Mouse (Mus musculus) forebrain, embryonic 16.5 days (tissue): ENCODE data around the gene Myo1e. TPM values are rescaled to one million over a fixed set of nuclear protein-coding genes. Genes with fewer than 3 reads are reported as not detected.

Experiments
- ATAC-seq: fragments of 200-750 bp; cut with Nextera tagmentation; 2 replicates; pipeline ENCODE4 v1.8.0; 2017; ENCODE audit warnings: mild to moderate bottlenecking, moderate library complexity
- H3K27ac ChIP-seq: fragments of 300-500 bp; sonication (generic); 2 replicates; pipeline ENCODE4 v1.5.1; 2014; ENCODE audit warnings: low read length, control low read depth
- H3K27me3 ChIP-seq: fragments of 300-500 bp; sonication (generic); replicated peaks from 2 replicates; pipeline ENCODE4 v1.6.1; 2014; ENCODE audit warnings: low read length; ENCODE audit not compliant: control insufficient read depth, insufficient read depth
- H3K36me3 ChIP-seq: fragments of 300-500 bp; sonication (generic); 2 replicates; pipeline ENCODE4 v1.6.1; 2014; ENCODE audit not compliant: control insufficient read depth, insufficient read depth
- H3K4me1 ChIP-seq: fragments of 300-500 bp; sonication (generic); replicated peaks from 2 replicates; pipeline ENCODE4 v1.6.1; 2014; ENCODE audit warnings: low read length; ENCODE audit not compliant: control insufficient read depth, insufficient read depth
- H3K4me2 ChIP-seq: fragments of 300-500 bp; sonication (generic); 2 replicates; pipeline ENCODE4 v1.6.1; 2014; ENCODE audit warnings: mild to moderate bottlenecking, low read length, control low read depth
- H3K4me3 ChIP-seq: fragments of 300-500 bp; sonication (generic); replicated peaks from 2 replicates; pipeline ENCODE4 v1.5.1; 2014; ENCODE audit warnings: mild to moderate bottlenecking, low read length, control low read depth
- H3K9ac ChIP-seq: fragments of 300-500 bp; sonication (generic); replicated peaks from 2 replicates; pipeline ENCODE4 v1.6.1; 2014; ENCODE audit warnings: low read depth, low read length, control low read depth
- H3K9me3 ChIP-seq: fragments of 300-500 bp; sonication (generic); 2 replicates; pipeline ENCODE4 v1.6.1; 2016; ENCODE audit warnings: low read length; ENCODE audit not compliant: control insufficient read depth
- WGBS: fragments of 180-500 bp; shearing (Covaris S2); extraction: QIAGEN DNeasy Blood & Tissue Kit; methylation state at CpG from one replicate; pipeline ENCODE4 v1.1.7; 2014; 5-methylcytosine and 5-hydroxymethylcytosine counted together
- polyA plus RNA-seq: library from polyadenylated mRNA; unstranded; fragments of >200 nt; fragmentation: Nextera tagmentation; extraction: Ambion mirVana; gene quantifications from 2 replicates; pipeline ENCODE4 v1.2.1, GENCODE M21; 2015

The Myo1e gene
- polyA plus RNA-seq, 1 experiment from 2014 or later = 5.8 TPM

DNA sequence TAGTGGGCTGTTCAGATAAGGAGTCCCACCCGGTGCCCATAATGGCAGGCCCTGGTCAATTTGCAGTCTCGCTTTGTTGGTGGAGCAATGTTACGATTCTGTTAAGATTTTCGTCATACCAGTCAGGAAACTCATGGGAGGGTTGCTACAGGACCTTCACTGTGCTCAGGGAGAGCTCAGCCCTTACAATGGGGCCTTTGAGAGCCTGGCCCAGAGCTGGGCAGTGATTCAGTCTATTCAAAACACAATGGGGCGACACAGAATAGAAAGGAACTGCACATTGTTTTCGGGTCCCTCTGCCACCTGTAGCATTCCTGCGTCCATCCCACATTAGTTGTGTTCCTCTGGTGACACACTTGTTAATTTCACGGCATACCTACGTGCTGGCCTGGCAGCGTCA is 62.2 kb downstream of the Myo1e start:
- Histone ChIP-seq H3K27ac (no peak overlapping the region), H3K4me3 (no peak overlapping the region), H3K9ac (no peak overlapping the region), H3K9me3 (no peaks in the 10 kb centered on the region), H3K4me2 (no peak overlapping the region), H3K36me3 (no peaks in the 10 kb centered on the region), H3K4me1 (0 out of 2 replicates have a peak, but pooled peaks cover 6% of the 10 kb centered on the region), H3K27me3 (no peaks in the 10 kb centered on the region)
- WGBS = 18% methylated on average over 10 of the region's 10 CpGs
- no peak for ATAC-seq

DNA sequence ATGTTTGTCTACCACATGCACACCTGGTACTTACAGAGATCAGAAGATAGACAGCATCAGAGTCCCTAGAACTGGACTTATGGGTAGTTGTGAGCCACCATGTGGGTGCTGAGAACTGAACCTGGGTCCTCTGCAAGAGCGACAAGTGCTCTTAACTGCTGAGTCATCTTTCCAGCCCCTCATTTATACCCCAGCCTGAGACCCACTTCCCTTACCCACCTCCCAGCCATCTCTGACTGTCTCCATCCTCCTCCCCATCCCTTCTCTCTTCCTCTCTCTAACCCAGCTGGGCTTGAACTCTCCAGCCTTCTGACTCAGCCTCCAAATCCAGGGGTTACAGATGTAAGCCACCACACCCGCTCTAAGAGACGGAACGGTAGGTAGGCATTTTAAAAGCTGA is 63.3 kb downstream of the Myo1e start:
- H3K9ac ChIP-seq = no peak overlapping the region
- no peaks in the 10 kb centered on the region for H3K27me3 ChIP-seq
- H3K36me3 ChIP-seq = no peaks in the 10 kb centered on the region
- H3K4me1 ChIP-seq = 0 out of 2 replicates have a peak, but pooled peaks cover 6% of the 10 kb centered on the region
- 76% methylated on average over 4 of the region's 4 CpGs for WGBS
- ATAC-seq = no peak
- no peak overlapping the region for H3K4me2 ChIP-seq
- H3K9me3 ChIP-seq = no peaks in the 10 kb centered on the region
- no peak overlapping the region for H3K27ac ChIP-seq
- no peak overlapping the region for H3K4me3 ChIP-seq

DNA sequence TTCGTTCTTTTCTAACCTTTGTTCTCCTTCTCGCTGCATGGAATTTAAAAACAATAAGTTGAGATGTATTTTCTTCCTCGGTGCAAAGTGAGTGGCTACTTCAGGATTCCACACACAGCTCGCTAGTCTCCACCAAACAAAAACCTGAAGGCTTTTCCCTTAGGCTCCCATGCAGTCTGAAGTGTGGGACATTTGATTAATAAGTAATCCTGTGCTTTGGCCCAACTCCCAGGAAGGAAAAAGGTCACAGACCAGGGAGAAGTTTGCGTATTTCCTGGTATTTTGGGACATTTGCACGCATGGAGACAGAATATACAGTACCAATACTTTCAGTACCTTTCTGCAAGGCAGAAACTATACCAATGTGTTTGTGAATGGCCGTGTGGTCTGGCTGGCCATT is 64.0 kb downstream of the Myo1e start:
- no peaks in the 10 kb centered on the region for H3K27me3 ChIP-seq
- H3K4me1 ChIP-seq = 0 out of 2 replicates have a peak, but pooled peaks cover 6% of the 10 kb centered on the region
- H3K4me2 ChIP-seq = no peak overlapping the region
- no peak for ATAC-seq
- H3K4me3 ChIP-seq = no peak overlapping the region
- WGBS = 45% methylated on average over 7 of the region's 7 CpGs
- no peaks in the 10 kb centered on the region for H3K9me3 ChIP-seq
- H3K9ac ChIP-seq = no peak overlapping the region
- H3K27ac ChIP-seq = no peak overlapping the region
- H3K36me3 ChIP-seq = no peaks in the 10 kb centered on the region

DNA sequence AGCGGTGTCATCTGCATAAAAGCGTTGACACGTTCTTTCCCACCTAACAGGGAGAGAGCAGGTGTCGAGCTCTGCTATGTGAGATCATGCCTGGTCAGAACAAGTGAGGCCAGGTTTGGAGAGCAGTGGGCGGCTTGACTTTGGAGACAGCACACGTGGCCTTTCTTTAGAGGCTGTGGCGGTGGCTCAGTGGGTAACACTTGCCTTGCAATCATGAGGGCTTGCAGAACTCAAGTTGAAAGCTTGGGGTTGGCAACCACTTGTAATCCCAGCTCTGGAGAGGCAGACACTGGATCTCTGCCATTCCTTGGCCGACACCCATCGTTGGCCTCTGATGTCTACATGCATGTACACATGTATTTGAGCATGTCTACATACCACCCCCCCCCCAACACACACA is 64.5 kb downstream of the Myo1e start:
- Histone ChIP-seq H3K4me1 (0 out of 2 replicates have a peak, but pooled peaks cover 6% of the 10 kb centered on the region), H3K27me3 (no peaks in the 10 kb centered on the region), H3K9me3 (no peaks in the 10 kb centered on the region), H3K4me3 (no peak overlapping the region), H3K36me3 (no peaks in the 10 kb centered on the region), H3K4me2 (no peak overlapping the region), H3K27ac (no peak overlapping the region), H3K9ac (no peak overlapping the region)
- WGBS = 97% methylated on average over 9 of the region's 9 CpGs
- no peak for ATAC-seq

DNA sequence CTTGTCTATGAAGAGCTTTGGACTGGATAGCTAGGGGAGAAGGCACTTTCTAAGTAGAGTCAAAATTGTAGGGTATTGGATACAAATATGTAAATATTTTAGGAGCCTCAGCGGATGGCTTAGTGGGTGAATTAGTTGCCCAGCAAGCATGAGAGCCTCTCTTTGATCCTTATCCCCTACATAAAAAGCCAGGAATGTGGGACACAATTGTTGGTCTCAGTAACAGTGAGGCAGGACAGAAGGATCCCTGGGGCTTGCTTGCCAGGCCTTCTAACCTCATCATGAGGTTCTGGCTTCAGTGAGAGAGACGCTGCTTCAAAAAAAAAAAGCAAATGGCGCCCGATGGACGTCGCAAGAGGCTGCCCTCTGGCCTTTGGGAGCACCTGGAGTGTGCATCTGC is 66.9 kb downstream of the Myo1e start:
- Histone ChIP-seq H3K9ac (no peak overlapping the region), H3K27me3 (no peaks in the 10 kb centered on the region), H3K36me3 (no peaks in the 10 kb centered on the region), H3K9me3 (no peaks in the 10 kb centered on the region), H3K4me1 (0 out of 2 replicates have a peak, but pooled peaks cover 5% of the 10 kb centered on the region), H3K27ac (no peak overlapping the region), H3K4me3 (no peak overlapping the region), H3K4me2 (no peak overlapping the region)
- WGBS = 85% methylated on average over 6 of the region's 6 CpGs
- no peak for ATAC-seq

DNA sequence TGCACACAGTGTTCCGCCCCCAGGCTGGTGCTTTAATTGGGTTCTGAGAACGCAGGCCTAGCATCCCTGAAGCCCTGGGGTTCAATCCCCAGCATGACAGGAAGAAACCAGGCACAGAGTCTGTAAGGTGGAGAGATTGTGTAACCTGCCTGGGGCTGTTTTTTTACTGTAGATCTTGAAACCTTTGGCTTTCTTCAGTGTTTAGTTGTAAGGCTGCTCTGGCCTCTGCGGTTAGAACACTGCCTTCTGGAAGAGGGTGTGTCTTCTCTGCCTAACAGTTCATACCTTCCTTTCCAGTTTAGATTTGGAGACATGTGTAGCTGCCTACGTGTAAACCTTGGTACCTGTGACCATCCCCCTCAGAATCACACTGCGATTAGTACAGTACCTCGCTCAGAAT is 67.3 kb downstream of the Myo1e start:
- Histone ChIP-seq H3K27ac (no peak overlapping the region), H3K4me2 (no peak overlapping the region), H3K4me1 (0 out of 2 replicates have a peak, but pooled peaks cover 2% of the 10 kb centered on the region), H3K4me3 (no peak overlapping the region), H3K27me3 (no peaks in the 10 kb centered on the region), H3K36me3 (no peaks in the 10 kb centered on the region), H3K9me3 (no peaks in the 10 kb centered on the region), H3K9ac (no peak overlapping the region)
- 89% methylated on average over 6 of the region's 6 CpGs for WGBS
- no peak for ATAC-seq

- Histone ChIP-seq H3K27ac (no peak overlapping the region), H3K4me2 (no peak overlapping the region), H3K9ac (no peak overlapping the region), H3K36me3 (no peaks in the 10 kb centered on the region), H3K4me1 (0 out of 2 replicates have a peak, but pooled peaks cover 2% of the 10 kb centered on the region), H3K9me3 (no peaks in the 10 kb centered on the region), H3K27me3 (no peaks in the 10 kb centered on the region), H3K4me3 (no peak overlapping the region)
- no peak for ATAC-seq
- 94% methylated on average over 12 of the region's 12 CpGs for WGBS
Observed at GRCm38 (mm10) chr9:70274887-70275555, 67.9 kb downstream of the Myo1e start.

- H3K27me3 ChIP-seq = no peaks in the 10 kb centered on the region
- H3K4me3 ChIP-seq = no peak overlapping the region
- WGBS = 86% methylated on average over 3 of the region's 3 CpGs
- no peak overlapping the region for H3K4me2 ChIP-seq
- no peaks in the 10 kb centered on the region for H3K4me1 ChIP-seq
- ATAC-seq = no peak
- H3K36me3 ChIP-seq = no peaks in the 10 kb centered on the region
- no peak overlapping the region for H3K9ac ChIP-seq
- H3K27ac ChIP-seq = no peak overlapping the region
- H3K9me3 ChIP-seq = no peaks in the 10 kb centered on the region
Observed at GRCm38 (mm10) chr9:70277076-70277475, 69.9 kb downstream of the Myo1e start.

DNA sequence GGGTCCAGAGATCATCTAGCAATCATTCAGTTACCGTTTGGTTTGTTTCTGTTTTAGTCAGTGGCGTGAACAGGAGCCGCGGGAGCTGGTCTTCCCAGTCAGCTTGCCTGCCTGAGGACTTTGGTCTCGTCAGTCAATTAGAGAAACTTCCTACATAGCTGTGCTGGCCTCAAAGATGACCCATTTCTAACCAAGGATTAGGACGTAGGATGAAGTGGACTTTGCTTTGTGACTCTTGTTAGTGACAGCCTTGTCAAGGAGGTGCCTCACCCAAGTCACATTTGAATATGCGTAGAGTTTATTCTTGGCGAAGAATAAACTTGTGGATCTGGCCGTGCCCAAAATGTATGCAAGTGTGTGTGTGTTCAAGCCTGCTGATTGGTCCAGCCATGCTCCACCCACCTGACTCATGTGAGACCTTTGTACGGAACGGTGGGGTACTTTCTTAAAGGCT is 70.4 kb downstream of the Myo1e start:
- no peaks in the 10 kb centered on the region for H3K36me3 ChIP-seq
- ATAC-seq = no peak
- no peak overlapping the region for H3K27ac ChIP-seq
- no peak overlapping the region for H3K4me2 ChIP-seq
- no peak overlapping the region for H3K9ac ChIP-seq
- H3K4me3 ChIP-seq = no peak overlapping the region
- no peaks in the 10 kb centered on the region for H3K27me3 ChIP-seq
- WGBS = 84% methylated on average over 11 of the region's 11 CpGs
- no peaks in the 10 kb centered on the region for H3K9me3 ChIP-seq
- H3K4me1 ChIP-seq = no peaks in the 10 kb centered on the region

DNA sequence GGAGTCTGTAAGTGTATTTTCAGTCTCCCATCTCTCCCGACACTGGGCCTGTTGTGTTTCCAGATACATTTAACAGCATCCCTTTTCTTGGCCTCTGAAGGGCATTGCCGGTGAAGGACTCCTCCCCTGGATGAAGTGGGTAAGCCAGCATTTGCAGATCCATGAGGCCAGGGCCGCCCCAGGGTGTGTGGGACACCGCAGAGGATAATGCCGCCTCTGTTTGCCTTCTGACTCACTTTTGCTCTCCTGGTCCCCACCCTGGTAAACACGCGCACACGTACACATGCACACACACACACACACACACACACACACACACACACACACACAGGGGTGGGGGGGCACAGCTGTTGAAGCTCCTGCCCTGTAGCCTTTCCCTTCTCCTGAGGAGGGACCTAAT is 74.3 kb downstream of the Myo1e start:
- H3K27ac ChIP-seq = no peak overlapping the region
- H3K4me2 ChIP-seq = no peak overlapping the region
- no peaks in the 10 kb centered on the region for H3K36me3 ChIP-seq
- 92% methylated on average over 8 of the region's 8 CpGs for WGBS
- no peak overlapping the region for H3K4me3 ChIP-seq
- H3K9me3 ChIP-seq = no peaks in the 10 kb centered on the region
- no peaks in the 10 kb centered on the region for H3K4me1 ChIP-seq
- no peak for ATAC-seq
- H3K9ac ChIP-seq = no peak overlapping the region
- H3K27me3 ChIP-seq = no peaks in the 10 kb centered on the region
